Mouse (Mus musculus) 3134 (cell line): ENCODE data around the gene Coq6.

Experiments
- DNase-seq: peaks from one replicate; pipeline ENCODE4 v3.0.0-alpha.2; 2011; ENCODE audit warnings: low spot score; ENCODE audit not compliant: insufficient read length; ENCODE audit errors: extremely low read depth

Coq6 gene

GRCm38 (mm10) chr12:84393847-84394246 lies 32.4 kb downstream of the Coq6 start:
- DNase-seq, result peak; percentile 15

GRCm38 (mm10) chr12:84396947-84397679 lies 35.7 kb downstream of the Coq6 start:
- DNase-seq, result no peak

GRCm38 (mm10) chr12:84397685-84398084 lies 36.2 kb downstream of the Coq6 start:
- DNase-seq, result no peak

GRCm38 (mm10) chr12:84398629-84399028 lies 37.2 kb downstream of the Coq6 start:
- DNase-seq, result no peak

DNA sequence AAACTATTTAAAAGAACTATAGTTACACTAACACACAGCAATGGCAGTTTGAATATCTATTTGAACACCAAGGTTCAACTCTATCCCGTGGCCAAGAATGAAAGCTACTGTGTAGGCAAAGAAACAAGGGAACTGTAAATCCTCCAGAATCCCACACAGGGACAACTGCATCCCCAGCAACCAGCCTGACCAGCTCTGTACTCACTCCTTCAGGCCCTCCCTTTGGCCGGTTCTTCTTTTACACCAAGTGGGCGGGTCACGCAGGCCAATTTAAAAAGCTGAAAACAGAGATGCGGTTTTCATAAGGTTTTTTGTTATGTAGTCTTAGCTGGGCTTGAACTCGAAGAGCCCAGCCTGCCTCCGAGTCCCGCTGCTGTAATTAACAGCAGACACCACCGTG lies 37.7 kb downstream of the Coq6 start:
- no peak for DNase-seq

GRCm38 (mm10) chr12:84399663-84400062 lies 38.2 kb downstream of the Coq6 start:
- no peak for DNase-seq

DNA sequence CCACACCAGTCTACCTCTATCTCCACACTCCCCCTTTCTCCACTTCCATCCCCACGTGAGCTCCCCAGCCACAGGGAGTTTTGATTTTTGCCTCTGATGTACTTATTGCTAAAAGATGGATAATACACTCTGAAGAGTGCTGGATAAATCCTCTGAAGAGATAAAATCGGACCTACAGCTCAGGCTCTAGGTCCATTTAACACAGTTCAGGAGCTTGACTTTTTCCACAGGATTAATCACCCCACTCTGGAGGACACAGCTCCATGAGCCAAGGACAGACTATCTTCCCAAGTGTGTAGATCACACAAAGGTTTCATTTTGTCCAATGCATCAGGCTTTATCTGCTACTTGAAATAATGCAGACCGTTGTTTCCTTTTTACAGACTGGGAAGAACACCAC lies 38.6 kb downstream of the Coq6 start:
- DNase-seq, result no peak

DNA sequence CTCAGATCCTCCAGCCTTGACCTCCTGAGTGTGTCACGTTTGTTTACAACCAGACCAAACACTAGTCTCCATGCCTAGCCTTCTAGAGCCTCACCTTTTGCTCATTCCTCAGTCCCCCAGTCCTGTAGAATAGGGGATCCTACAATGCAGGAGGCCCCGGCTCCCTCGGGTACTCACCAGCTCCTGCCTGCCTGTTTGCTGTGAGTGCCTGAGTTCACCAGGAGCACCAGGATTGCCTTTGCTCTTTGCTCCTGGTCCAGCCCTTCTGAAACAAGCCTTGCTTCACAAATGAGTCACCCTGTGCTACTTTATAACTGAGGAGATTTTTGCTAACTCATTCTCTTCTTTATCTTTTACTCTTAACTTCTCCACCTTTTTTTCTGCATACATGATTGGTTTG lies 39.2 kb downstream of the Coq6 start:
- DNase-seq, result no peak

DNA sequence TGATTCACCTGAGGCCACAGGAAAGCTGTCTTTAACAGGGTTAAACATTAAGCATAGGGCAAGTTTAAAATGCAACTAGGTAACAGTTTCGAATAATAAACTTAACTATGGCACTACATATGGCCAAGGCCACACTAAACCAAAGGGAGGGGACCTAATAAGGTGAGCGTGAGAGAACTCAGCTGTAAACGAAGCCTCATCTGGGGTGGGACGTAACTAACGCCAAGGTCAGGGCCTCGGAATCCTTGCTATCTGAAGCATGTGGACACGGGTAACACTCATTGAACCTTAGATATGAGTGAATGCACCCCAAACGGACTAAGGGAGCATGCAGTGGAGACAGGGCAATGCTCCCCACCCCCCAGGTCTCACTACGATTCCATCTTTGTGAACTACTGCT lies 41.5 kb downstream of the Coq6 start:
- DNase-seq, result no peak

GRCm38 (mm10) chr12:84404541-84404940 lies 43.1 kb downstream of the Coq6 start:
- no peak for DNase-seq

GRCm38 (mm10) chr12:84407259-84407658 lies 45.8 kb downstream of the Coq6 start:
- DNase-seq, result no peak

GRCm38 (mm10) chr12:84407874-84408818 lies 46.7 kb downstream of the Coq6 start:
- no peak for DNase-seq

- DNase-seq, result peak; percentile 83
Observed at GRCm38 (mm10) chr12:84408819-84409507, 47.5 kb downstream of the Coq6 start, which contains the start of the genes Entpd5 and Bbof1. Entpd5 (minus strand) TSS chr12:84409029. Bbof1 (plus strand) TSS chr12:84409071.

GRCm38 (mm10) chr12:84416834-84417604 lies 55.6 kb downstream of the Coq6 start, which contains the start of gene Rnf113a2:
Rnf113a2 (plus strand) TSS chr12:84417196.
- DNase-seq, result no peak

GRCm38 (mm10) chr12:84417605-84417922 lies 56.1 kb downstream of the Coq6 start:
- no peak for DNase-seq
